Mouse (Mus musculus): ENCODE measurements at regions not wholly inside any gene's neighbourhood (a gene's known extent, or its start where the extent isn't known, plus 50 kb on each side); places are given as distances from the start of the nearest gene placed in this dataset.

DNA sequence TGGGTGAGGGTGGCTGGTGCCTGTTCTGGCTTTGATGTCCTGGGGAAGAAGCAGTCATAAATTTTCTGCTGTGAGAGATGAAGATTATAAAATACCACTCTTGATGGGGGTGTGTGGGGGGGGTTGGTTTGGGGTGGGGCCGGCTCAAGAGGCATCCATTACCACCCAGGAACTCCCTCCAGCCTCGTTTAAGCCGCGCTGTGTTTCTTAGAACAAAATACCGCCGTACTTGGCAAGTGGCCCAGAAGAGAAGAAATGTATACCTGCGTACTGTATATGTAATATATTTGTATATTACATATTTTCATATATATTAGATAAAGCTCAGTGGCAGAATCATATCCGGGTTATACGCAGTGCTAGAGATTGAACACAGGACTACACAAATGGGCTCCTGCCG, 434.6 kb upstream of the Tbx3 start:
- Histone ChIP-seq H3K4me3 (no peak overlapping the region), H3K36me3 (no peaks in the 10 kb centered on the region), H3K4me1 (peaks cover 6% of the 10 kb centered on the region), H3K27ac (no peak overlapping the region), H3K9me3 (replicated peaks) (no peaks in the 10 kb centered on the region), H3K27me3 (ENCODE audit: low read depth, poor library complexity, severe bottlenecking) (peaks cover 24% of the 10 kb centered on the region; the same call in 1 of the 2 replicates)
- WGBS, result 85% methylated on average over 10 of the region's 10 CpGs
- no peak for DNase-seq (ENCODE audit: low spot score)

DNA sequence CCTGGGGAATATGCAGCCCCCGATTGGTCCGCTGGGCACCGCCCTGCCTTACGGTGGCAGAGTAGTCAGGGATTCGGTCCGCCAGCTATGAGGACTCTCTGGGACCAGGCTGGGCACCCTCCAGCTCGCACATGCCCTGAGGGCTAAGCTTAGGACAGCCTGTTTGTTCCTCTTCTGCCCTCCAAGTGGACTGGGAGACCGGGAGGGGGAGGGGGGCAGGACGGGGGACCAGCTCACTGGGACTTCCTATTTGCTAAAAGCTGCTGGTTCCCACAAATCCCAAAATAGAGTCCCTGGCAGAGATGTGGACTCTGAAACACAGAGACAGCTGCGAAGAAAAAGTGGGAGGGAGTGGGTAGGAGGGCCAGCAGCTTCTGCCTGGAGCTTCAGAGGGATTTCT, 423.6 kb upstream of the Tbx3 start:
- peaks cover 35% of the 10 kb centered on the region for H3K4me1 ChIP-seq
- 73% methylated on average over 10 of the region's 10 CpGs for WGBS
- no peak for DNase-seq (ENCODE audit: low spot score)

DNA sequence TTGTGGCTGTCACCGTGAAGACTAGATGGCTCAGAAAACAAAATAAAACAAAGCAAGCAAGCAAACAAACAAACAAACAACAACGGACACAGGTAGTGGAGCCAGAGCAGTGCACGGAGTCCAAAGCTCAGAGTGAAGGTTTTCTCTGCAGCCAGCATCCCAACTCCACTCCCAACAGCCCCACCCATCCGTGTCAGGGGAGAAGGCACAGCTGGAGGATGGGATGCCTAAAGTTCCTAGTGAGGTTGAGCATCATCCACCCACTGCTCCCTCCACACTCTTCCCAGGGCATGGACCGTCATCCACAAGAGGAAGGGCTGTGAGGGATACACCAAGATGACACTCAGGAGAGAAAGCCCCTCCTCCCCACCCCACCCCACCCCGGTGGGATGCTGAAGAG, 421.8 kb upstream of the Tbx3 start:
- Histone ChIP-seq H3K4me1 (peaks cover 37% of the 10 kb centered on the region), H3K9me3 (replicated peaks) (no peaks in the 10 kb centered on the region), H3K36me3 (no peaks in the 10 kb centered on the region), H3K4me3 (no peak overlapping the region), H3K27ac (no peak overlapping the region), H3K27me3 (ENCODE audit: low read depth, poor library complexity, severe bottlenecking) (peaks cover 30% of the 10 kb centered on the region)
- WGBS, result 82% methylated on average over 6 of the region's 6 CpGs
- no peak for DNase-seq (ENCODE audit: low spot score)

More for the DNA sequence above, 423.6 kb upstream of the Tbx3 start:
- H3K27me3 ChIP-seq (ENCODE audit: low read depth, poor library complexity, severe bottlenecking), result peaks cover 19% of the 10 kb centered on the region; the same call in 1 of the 2 replicates
- H3K9me3 ChIP-seq (replicated peaks), result no peaks in the 10 kb centered on the region
- H3K27ac ChIP-seq, result peak overlapping the region; percentile 33; the same call in 1 of the 2 replicates
- H3K36me3 ChIP-seq, result no peaks in the 10 kb centered on the region
- H3K4me3 ChIP-seq, result no peak overlapping the region

DNA sequence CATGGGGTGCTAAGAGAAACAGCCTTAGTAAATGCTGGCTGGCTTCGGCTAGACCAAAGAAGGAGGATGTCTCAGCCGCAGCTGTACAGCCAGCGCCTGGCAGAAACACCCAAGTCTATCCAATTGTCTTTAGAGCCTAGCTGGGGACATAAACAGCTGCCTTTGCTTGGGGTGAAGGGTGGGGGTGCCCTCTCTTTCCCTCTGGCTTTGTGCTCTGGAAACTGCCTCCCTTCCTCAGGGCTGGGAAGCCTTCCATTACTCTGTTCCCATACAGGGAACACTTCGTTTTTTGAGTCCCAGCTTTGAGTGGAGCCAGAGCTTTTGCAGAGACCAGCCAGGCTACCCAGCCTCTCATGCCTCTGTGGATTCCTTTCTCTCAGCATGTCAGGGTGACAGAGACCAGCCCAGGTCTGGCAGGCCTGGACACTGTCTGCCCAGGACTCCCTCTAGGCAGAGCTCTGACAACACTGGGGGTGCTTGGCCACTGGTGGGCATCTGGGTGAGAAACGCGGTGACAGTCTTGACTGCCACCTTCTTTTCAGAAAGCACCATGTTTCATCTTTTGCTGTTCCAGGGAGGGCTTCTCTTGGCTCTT, 421.2 kb upstream of the Tbx3 start:
- no peak for DNase-seq (ENCODE audit: low spot score)
- Histone ChIP-seq H3K4me3 (no peak overlapping the region), H3K9me3 (replicated peaks) (no peaks in the 10 kb centered on the region), H3K27me3 (ENCODE audit: low read depth, poor library complexity, severe bottlenecking) (peaks cover 31% of the 10 kb centered on the region), H3K27ac (no peak overlapping the region), H3K4me1 (peaks cover 37% of the 10 kb centered on the region), H3K36me3 (no peaks in the 10 kb centered on the region)
- WGBS, result 52% methylated on average over 6 of the region's 6 CpGs

DNA sequence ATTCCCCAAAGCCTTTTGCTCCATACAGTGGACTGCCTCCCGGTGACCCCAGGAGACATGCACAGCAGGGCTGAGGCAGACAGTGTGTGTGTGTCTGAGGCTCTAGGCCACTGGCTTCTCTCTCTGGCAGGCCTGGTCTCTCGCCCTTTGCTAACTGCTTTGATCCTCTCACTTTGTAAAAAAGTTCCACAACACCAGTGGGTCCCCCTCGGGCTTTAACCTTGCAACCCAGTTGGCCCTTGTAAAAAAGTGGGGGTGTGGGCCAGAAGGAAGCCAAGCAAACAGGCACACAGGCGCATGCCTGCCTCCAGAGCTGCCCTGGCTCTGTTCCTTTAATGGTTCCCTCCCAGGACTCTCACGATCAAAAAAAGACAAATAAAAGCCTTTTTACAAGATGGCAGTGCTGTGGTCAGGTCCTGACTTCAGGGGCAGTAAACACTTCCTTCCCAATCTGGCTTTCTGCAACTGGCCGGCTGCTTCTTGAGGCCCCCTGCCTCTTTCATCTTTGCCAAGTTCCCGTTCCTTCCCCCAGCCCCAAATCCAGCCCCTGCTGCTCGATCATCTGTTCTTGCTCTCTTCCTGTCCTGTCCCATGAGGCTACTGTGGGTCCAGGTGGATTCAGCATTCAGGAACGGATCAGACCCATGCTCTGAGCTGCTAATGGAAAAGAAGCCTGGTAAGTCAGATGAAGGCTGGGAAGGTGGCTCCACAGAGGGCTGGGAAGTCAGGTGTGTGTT, 419.0 kb upstream of the Tbx3 start:
- 27% methylated on average over 9 of the region's 9 CpGs for WGBS
- H3K27me3 ChIP-seq (ENCODE audit: low read depth, poor library complexity, severe bottlenecking), result peaks cover 44% of the 10 kb centered on the region
- H3K4me3 ChIP-seq, result no peak overlapping the region
- H3K9me3 ChIP-seq (replicated peaks), result no peaks in the 10 kb centered on the region
- peak; percentile 44 for DNase-seq (ENCODE audit: low spot score)
- peaks cover 36% of the 10 kb centered on the region for H3K4me1 ChIP-seq
- H3K36me3 ChIP-seq, result no peaks in the 10 kb centered on the region
- H3K27ac ChIP-seq, result peak overlapping the region; percentile 61; the same call in 1 of the 2 replicates

DNA sequence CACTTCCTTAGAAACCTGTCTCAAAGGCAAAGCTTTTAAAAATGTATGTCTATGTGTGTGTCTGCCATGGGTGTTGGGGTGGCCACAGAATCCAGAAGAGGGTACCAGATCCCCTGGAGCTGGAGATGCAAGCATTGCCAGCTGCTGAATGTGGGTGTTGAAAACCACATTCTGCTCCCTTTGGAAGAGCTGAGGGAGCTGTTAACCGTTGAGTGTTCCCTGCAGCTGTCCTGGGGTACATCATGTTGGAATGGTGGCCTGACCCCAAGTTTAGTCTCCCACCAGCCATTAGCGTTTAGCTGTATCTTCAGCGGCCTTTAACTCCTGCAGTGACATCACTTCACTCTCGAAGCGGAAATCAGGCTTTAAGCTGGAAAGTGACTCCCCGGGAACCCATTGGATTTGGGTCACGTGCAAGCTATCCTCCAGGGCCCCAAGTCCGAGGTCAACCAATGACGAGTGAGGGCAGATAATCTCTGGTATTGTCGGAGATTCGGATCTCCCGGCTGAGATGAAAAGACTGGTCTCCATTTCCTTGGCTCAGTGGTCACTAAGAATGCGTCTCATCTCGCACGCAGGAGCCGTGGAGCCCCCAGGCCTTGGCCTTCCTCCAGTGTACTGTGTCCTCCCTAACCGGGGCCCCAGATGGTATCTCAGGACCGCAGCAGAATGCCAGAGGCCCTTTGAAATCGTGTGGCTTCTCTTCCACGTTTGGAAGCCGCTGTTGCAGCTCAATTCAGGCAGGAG, 412.9 kb upstream of the Tbx3 start:
- no peaks in the 10 kb centered on the region for H3K9me3 ChIP-seq (replicated peaks)
- H3K27me3 ChIP-seq (ENCODE audit: low read depth, poor library complexity, severe bottlenecking), result peaks cover 63% of the 10 kb centered on the region
- peaks cover 19% of the 10 kb centered on the region for H3K4me1 ChIP-seq
- no peak for DNase-seq (ENCODE audit: low spot score)
- H3K4me3 ChIP-seq, result no peak overlapping the region
- H3K36me3 ChIP-seq, result no peaks in the 10 kb centered on the region
- 72% methylated on average over 21 of the region's 21 CpGs for WGBS
- H3K27ac ChIP-seq, result no peak overlapping the region

DNA sequence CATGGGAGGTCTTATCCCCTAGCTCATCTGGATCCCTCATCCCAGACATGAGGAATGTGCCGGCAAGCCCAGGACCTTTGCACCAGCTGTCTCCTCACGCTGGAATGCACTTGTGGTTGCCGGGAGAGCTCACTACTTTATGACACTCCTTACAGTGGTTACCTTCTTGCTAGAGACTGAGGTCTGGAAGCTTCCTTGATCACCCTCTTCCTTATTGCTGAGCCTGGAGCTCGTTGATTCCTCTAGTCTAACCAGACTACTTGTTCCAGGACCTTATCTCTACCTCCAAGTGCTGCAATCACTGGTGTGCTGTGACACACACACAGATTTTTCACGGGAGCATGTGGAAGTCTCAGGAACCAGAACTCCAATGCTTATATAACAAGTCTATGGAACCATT, 411.6 kb upstream of the Tbx3 start:
- no peak overlapping the region for H3K4me3 ChIP-seq
- no peaks in the 10 kb centered on the region for H3K36me3 ChIP-seq
- peaks cover 58% of the 10 kb centered on the region for H3K27me3 ChIP-seq (ENCODE audit: low read depth, poor library complexity, severe bottlenecking)
- WGBS, result 86% methylated on average over 5 of the region's 5 CpGs
- no peak for DNase-seq (ENCODE audit: low spot score)
- no peaks in the 10 kb centered on the region for H3K9me3 ChIP-seq (replicated peaks)
- peaks cover 20% of the 10 kb centered on the region for H3K4me1 ChIP-seq
- no peak overlapping the region for H3K27ac ChIP-seq

GRCm38 (mm10) chr5:119265149-119265890, 405.1 kb upstream of the Tbx3 start:
- WGBS, result 84% methylated on average over 20 of the region's 20 CpGs
- Histone ChIP-seq H3K36me3 (no peaks in the 10 kb centered on the region), H3K4me3 (no peak overlapping the region), H3K4me1 (peaks cover 25% of the 10 kb centered on the region), H3K9me3 (replicated peaks) (no peaks in the 10 kb centered on the region), H3K27me3 (ENCODE audit: low read depth, poor library complexity, severe bottlenecking) (peaks cover 24% of the 10 kb centered on the region; the same call in 1 of the 2 replicates), H3K27ac (no peak overlapping the region)
- no peak for DNase-seq (ENCODE audit: low spot score)

- DNase-seq (ENCODE audit: low spot score), result peak; percentile 60
Measured at GRCm38 (mm10) chr5:119271234-119271852, 399.1 kb upstream of the Tbx3 start.

GRCm38 (mm10) chr5:119273203-119273602, 397.3 kb upstream of the Tbx3 start:
- no peak for DNase-seq (ENCODE audit: low spot score)
- H3K36me3 ChIP-seq, result no peaks in the 10 kb centered on the region
- 89% methylated on average over 7 of the region's 7 CpGs for WGBS
- H3K9me3 ChIP-seq (replicated peaks), result no peaks in the 10 kb centered on the region
- no peak overlapping the region for H3K27ac ChIP-seq
- no peak overlapping the region for H3K4me3 ChIP-seq
- peaks cover 43% of the 10 kb centered on the region for H3K27me3 ChIP-seq (ENCODE audit: low read depth, poor library complexity, severe bottlenecking)
- H3K4me1 ChIP-seq, result peaks cover 15% of the 10 kb centered on the region

More at GRCm38 (mm10) chr5:119271234-119271852, 399.1 kb upstream of the Tbx3 start:
- no peak overlapping the region for H3K4me3 ChIP-seq
- peaks cover 15% of the 10 kb centered on the region for H3K4me1 ChIP-seq
- WGBS, result 79% methylated on average over 26 of the region's 26 CpGs
- no peaks in the 10 kb centered on the region for H3K9me3 ChIP-seq (replicated peaks)
- peak overlapping the region; percentile 70; the same call in 1 of the 2 replicates for H3K27ac ChIP-seq
- H3K27me3 ChIP-seq (ENCODE audit: low read depth, poor library complexity, severe bottlenecking), result peaks cover 37% of the 10 kb centered on the region
- H3K36me3 ChIP-seq, result no peaks in the 10 kb centered on the region

DNA sequence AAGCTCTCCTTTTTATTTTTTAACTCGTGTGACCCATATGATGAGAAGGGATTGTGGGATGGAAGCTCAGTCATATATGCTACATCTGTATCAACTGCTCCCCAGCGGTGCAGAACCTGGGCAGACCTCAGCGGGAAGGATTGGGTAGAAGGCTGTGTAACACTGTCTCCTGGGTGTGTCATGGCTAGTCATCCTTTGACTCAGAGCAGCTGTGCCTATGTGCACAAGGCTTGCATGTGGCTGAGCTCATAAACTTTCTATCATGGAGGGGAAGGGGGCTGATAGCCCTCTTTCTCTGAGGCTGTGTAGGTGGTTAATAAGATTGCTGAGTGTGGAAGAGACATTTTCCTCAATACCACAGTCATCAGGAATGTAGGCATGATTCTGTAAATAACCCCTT, 396.9 kb upstream of the Tbx3 start:
- WGBS, result 88% methylated on average over 3 of the region's 3 CpGs
- no peak for DNase-seq (ENCODE audit: low spot score)
- no peaks in the 10 kb centered on the region for H3K9me3 ChIP-seq (replicated peaks)
- H3K36me3 ChIP-seq, result no peaks in the 10 kb centered on the region
- H3K4me1 ChIP-seq, result peaks cover 15% of the 10 kb centered on the region
- H3K4me3 ChIP-seq, result no peak overlapping the region
- peaks cover 43% of the 10 kb centered on the region for H3K27me3 ChIP-seq (ENCODE audit: low read depth, poor library complexity, severe bottlenecking)
- H3K27ac ChIP-seq, result no peak overlapping the region

- no peaks in the 10 kb centered on the region for H3K36me3 ChIP-seq
- 79% methylated on average over 7 of the region's 7 CpGs for WGBS
- H3K27ac ChIP-seq, result no peak overlapping the region
- no peak for DNase-seq (ENCODE audit: low spot score)
- H3K4me3 ChIP-seq, result no peak overlapping the region
- H3K27me3 ChIP-seq (ENCODE audit: low read depth, poor library complexity, severe bottlenecking), result peaks cover 45% of the 10 kb centered on the region
- peaks cover 15% of the 10 kb centered on the region for H3K4me1 ChIP-seq
- no peaks in the 10 kb centered on the region for H3K9me3 ChIP-seq (replicated peaks)
Measured at GRCm38 (mm10) chr5:119274817-119275494, 395.5 kb upstream of the Tbx3 start.

All from limb, embryonic 10.5 days (tissue).